Mouse (Mus musculus) midbrain, embryonic 11.5 days (tissue): ENCODE measurements around the gene Prkd2. TPM values are rescaled to one million over a fixed set of nuclear protein-coding genes. Genes with fewer than 3 reads are reported as not detected.

ENCODE experiments used
- ATAC-seq: fragments of 200-750 bp; cut with Nextera tagmentation; 2 replicates; pipeline ENCODE4 v1.8.0; 2017; ENCODE audit warnings: moderate TSS enrichment, moderate library complexity; ENCODE audit not compliant: low FRiP score
- DNase-seq: peaks from one replicate; pipeline ENCODE4 v3.0.0; 2015; ENCODE audit warnings: low spot score; ENCODE audit errors: missing footprints
- H3K27ac ChIP-seq: fragments of 300-500 bp; sonication (generic); 2 replicates; pipeline ENCODE4 v1.5.1; 2014; ENCODE audit warnings: low read depth, low read length
- H3K27me3 ChIP-seq: fragments of 300-500 bp; sonication (generic); 2 replicates; pipeline ENCODE4 v1.6.1; 2014; ENCODE audit warnings: mild to moderate bottlenecking, low read length, moderate library complexity, mixed read lengths; ENCODE audit not compliant: control insufficient read depth, insufficient read depth
- H3K36me3 ChIP-seq: fragments of 300-500 bp; sonication (generic); 2 replicates; pipeline ENCODE4 v1.6.1; 2014; ENCODE audit warnings: mild to moderate bottlenecking, low read length, moderate library complexity, mixed read lengths; ENCODE audit not compliant: control insufficient read depth, insufficient read depth
- H3K4me1 ChIP-seq: fragments of 300-500 bp; sonication (generic); 2 replicates; pipeline ENCODE4 v1.6.1; 2014; ENCODE audit warnings: low read length; ENCODE audit not compliant: control insufficient read depth, insufficient read depth
- H3K4me2 ChIP-seq: fragments of 300-500 bp; sonication (generic); 2 replicates; pipeline ENCODE4 v1.6.1; 2014; ENCODE audit warnings: mild to moderate bottlenecking, moderate library complexity
- H3K4me3 ChIP-seq: fragments of 300-500 bp; sonication (generic); 2 replicates; pipeline ENCODE4 v1.5.1; 2014; ENCODE audit warnings: low read depth, low read length
- H3K9ac ChIP-seq: fragments of 300-500 bp; sonication (generic); 2 replicates; pipeline ENCODE4 v1.6.1; 2014; ENCODE audit warnings: low read length
- H3K9me3 ChIP-seq: fragments of 300-500 bp; sonication (generic); 2 replicates; pipeline ENCODE4 v1.6.1; 2016; ENCODE audit warnings: low read length; ENCODE audit not compliant: control insufficient read depth
- WGBS: fragments of 180-500 bp; shearing (Covaris S2); extraction: QIAGEN DNeasy Blood & Tissue Kit; methylation state at CpG from one replicate; pipeline ENCODE4 v1.1.7; 2014; 5-methylcytosine and 5-hydroxymethylcytosine counted together
- polyA plus RNA-seq: library from polyadenylated mRNA; unstranded; fragments of >200 nt; fragmentation: Nextera tagmentation; extraction: Ambion mirVana; gene quantifications from 2 replicates; pipeline ENCODE4 v1.2.1, GENCODE M21; 2014

The Prkd2 gene
- polyA plus RNA-seq, 1 experiment from 2014 or later = 10.3 TPM

DNA sequence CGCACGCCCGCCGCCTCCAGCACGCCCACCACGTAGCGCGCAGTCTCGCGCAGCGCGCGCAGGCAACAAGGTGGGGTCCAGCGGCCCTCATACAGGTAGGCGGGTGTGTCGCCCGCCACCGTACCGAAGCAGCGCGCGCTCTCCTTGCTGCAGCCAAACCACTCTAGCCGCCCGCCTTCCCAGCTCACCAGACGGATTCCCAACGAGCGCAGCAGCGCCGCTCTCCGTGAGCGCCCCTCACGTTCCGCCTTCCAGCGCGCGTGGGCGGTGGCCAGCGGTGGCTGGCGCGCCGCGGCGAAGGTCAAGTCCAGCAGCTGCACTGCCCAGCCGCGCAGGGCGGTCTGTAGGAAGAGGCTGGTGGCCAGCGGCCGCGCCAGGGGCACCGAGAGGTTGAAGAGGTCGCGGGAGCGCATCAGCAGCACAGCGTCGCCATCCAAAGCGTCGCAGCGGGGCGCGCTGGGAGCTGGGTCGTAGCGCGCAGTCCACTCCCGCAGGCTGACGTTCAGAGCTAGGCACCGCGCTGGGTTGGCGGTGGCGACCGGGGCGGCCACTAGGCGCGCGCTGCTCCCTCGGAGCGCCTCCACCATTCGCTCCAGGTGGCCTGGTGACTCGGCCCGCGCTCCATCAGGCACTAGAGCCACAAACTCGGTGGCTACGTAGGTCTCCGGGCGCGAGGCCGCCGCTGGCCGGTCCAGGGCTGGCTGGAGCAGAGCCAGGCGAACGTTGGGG, 31.6 kb upstream of the Prkd2 start:
- Histone ChIP-seq H3K4me2 (peak overlapping the region; percentile 59), H3K36me3 (peaks cover 3% of the 10 kb centered on the region; the same call in 1 of the 2 replicates), H3K4me3 (peak overlapping the region; percentile 34), H3K9me3 (no peaks in the 10 kb centered on the region), H3K4me1 (peaks cover 24% of the 10 kb centered on the region), H3K9ac (peak overlapping the region; percentile 45), H3K27me3 (peaks cover 29% of the 10 kb centered on the region), H3K27ac (peak overlapping the region; percentile 35; the same call in 1 of the 2 replicates)
- 2% methylated on average over 90 of the region's 90 CpGs for WGBS
- ATAC-seq = peak; percentile 41; the same call in 1 of the 2 replicates
- DNase-seq = peak; percentile 92

DNA sequence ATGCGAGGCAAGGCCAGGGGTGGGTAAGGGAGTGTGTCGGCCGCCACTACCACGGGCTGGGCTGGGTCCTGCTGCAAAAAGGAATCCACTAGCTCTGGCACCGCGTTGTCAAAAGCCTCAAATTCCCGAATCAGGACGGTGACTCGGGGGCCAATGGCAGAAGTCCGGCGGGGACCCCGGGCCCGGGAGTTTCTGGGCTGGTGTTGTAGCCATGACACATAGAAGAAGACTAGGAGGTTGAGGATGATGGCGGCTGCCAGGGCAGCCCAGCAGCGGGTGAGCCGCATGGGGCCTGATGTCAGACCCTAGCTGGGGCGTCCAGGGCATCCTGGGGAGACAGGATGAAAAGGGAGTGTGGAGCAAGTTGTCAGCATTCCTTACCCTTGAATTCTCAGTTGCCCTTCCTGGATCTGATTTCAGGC, 31.0 kb upstream of the Prkd2 start:
- ATAC-seq (no peak), DNase-seq (peak; percentile 91)
- no peaks in the 10 kb centered on the region for H3K9me3 ChIP-seq
- H3K27ac ChIP-seq = no peak overlapping the region
- H3K4me3 ChIP-seq = peak overlapping the region; percentile 34
- H3K27me3 ChIP-seq = peaks cover 29% of the 10 kb centered on the region
- peak overlapping the region; percentile 59 for H3K4me2 ChIP-seq
- H3K4me1 ChIP-seq = peaks cover 24% of the 10 kb centered on the region
- WGBS = 10% methylated on average over 17 of the region's 17 CpGs
- H3K9ac ChIP-seq = peak overlapping the region; percentile 45
- H3K36me3 ChIP-seq = peaks cover 3% of the 10 kb centered on the region; the same call in 1 of the 2 replicates

DNA sequence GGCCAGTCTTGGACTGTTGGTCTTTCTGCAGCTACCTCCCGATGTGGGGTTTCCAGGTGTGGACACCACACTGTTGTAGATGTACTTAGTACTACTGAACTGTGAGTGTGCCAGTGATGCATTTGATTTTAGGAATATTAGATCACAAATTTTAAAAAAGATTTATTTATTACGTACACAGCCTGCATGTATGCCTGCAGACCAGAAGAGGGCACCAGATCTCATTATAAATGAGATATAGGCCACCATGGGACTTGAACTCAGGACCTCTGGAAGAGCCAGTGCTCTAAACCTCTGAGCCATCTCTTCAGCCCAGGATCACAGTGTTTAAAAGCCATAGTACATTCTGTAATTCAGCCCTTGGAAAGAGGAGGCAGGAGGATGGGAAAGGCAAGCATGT, 30.2 kb upstream of the Prkd2 start:
- no peak for ATAC-seq
- H3K36me3 ChIP-seq = peaks cover 3% of the 10 kb centered on the region; the same call in 1 of the 2 replicates
- peaks cover 27% of the 10 kb centered on the region for H3K4me1 ChIP-seq

DNA sequence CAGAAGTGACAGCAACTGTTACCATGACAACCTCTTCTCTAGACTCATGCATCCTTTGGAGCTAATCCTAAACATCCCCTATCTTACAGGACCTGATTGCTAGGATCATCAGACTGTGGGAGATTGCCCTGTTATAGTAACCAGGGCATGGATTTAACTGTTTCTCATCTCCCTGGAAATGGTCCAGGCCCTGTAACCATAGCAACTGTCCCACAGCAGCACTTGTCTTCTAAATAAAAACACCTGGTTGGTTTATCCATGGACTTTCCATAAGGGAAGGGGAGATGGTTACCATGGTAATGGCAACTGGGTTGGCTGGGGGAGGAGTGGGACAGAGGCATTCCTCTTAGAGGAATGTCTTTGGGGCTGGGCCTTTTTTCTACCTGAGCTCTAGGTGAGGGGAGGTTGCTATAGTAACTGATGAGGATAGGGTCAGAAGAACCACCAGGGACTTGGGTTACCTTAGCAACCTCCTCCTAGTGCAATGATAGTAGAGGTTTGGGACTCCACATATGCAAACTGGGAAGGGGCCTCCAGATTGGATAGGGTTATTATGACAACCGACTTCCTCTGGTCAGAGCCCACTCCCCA, 27.3 kb upstream of the Prkd2 start, which contains the start of gene Strn4:
TSS of gene Strn4 (plus strand) at position 539 of the 591 bp plus-strand sequence.
- Histone ChIP-seq H3K36me3 (no peaks in the 10 kb centered on the region), H3K4me1 (peaks cover 52% of the 10 kb centered on the region), H3K27ac (peak within 1 kb of the TSS; percentile 99), H3K4me2 (peak within 1 kb of the TSS; percentile 72), H3K4me3 (peak within 1 kb of the TSS; percentile 97), H3K9me3 (no peaks in the 10 kb centered on the region), H3K9ac (peak within 1 kb of the TSS; percentile 100), H3K27me3 (peaks cover 26% of the 10 kb centered on the region)
- peak; percentile 94 for DNase-seq
- peak; percentile 85 for ATAC-seq
- 5% methylated on average over 1 of the region's 1 CpGs for WGBS

More for the DNA sequence above, 30.2 kb upstream of the Prkd2 start:
- no peaks in the 10 kb centered on the region for H3K9me3 ChIP-seq
- H3K4me2 ChIP-seq = no peak overlapping the region
- no peak overlapping the region for H3K27ac ChIP-seq
- WGBS = 77% methylated on average over 2 of the region's 2 CpGs
- DNase-seq = no peak
- no peak overlapping the region for H3K4me3 ChIP-seq
- peaks cover 29% of the 10 kb centered on the region for H3K27me3 ChIP-seq
- H3K9ac ChIP-seq = no peak overlapping the region

DNA sequence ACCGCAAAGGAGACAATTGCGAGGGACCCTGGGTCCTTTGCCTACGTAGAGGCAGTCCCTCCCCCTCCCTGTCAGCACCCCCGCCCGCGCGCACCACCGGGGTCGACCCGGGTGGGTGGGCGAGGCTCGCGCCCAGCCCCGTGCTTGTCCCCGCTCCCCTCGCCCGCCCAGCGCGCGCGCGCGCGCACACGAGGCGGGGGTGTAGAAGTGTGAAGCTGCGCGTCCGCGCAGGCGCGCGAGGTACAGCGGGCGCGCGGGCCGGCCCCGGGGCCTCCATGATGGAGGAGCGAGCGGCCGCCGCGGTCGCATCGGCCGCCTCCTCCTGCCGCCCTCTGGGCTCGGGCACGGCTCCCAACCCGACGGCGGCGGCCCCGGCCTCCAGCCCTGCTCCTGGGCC, 26.6 kb upstream of the Prkd2 start:
- ATAC-seq (peak; percentile 75), DNase-seq (peak; percentile 99)
- Histone ChIP-seq H3K36me3 (no peaks in the 10 kb centered on the region), H3K27ac (peak overlapping the region; percentile 99), H3K4me2 (peak overlapping the region; percentile 72), H3K27me3 (peaks cover 20% of the 10 kb centered on the region), H3K9ac (peak overlapping the region; percentile 100), H3K4me3 (peak overlapping the region; percentile 97), H3K4me1 (peaks cover 51% of the 10 kb centered on the region), H3K9me3 (no peaks in the 10 kb centered on the region)
- under 1% methylated on average over 48 of the region's 55 CpGs for WGBS

DNA sequence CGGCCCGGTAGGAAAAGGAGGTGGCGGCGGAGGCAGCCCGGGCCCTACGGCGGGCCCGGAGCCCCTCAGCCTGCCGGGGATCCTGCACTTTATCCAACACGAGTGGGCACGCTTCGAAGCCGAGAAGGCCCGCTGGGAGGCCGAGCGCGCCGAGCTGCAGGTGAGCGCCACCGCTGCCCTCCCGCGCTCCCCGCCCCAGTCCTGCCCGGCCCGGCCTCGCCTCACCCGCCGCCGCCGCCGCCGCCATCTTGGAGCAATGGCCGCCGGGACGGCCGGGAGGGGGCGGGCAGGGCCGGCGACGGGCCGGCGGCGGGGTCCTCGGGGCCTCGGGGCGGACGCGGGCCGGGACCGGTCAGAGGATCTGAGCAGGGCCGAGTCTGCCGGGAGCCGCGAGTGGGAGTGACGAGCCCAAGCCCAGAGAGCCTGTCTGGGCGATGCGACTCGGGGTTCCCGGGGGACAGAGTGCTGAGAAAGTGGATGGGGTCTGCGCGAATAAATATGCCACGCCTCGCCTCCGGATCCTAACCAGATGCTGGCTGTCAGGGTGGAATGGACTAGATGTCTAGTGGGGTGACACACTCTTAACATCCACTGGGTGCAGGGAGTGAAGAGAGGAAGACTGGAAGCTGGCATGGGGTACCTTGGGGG, 26.1 kb upstream of the Prkd2 start, which contains the start of gene Fkrp:
TSS of gene Fkrp (minus strand) at position 258 of the 648 bp plus-strand sequence.
- under 1% methylated on average over 49 of the region's 64 CpGs for WGBS
- Histone ChIP-seq H3K27ac (peak within 1 kb of the TSS; percentile 99), H3K9ac (peak within 1 kb of the TSS; percentile 100), H3K36me3 (no peaks in the 10 kb centered on the region), H3K4me3 (peak within 1 kb of the TSS; percentile 97), H3K27me3 (peaks cover 15% of the 10 kb centered on the region), H3K4me2 (peak within 1 kb of the TSS; percentile 72), H3K4me1 (peaks cover 49% of the 10 kb centered on the region), H3K9me3 (no peaks in the 10 kb centered on the region)
- DNase-seq (peak; percentile 94), ATAC-seq (peak; percentile 68)

DNA sequence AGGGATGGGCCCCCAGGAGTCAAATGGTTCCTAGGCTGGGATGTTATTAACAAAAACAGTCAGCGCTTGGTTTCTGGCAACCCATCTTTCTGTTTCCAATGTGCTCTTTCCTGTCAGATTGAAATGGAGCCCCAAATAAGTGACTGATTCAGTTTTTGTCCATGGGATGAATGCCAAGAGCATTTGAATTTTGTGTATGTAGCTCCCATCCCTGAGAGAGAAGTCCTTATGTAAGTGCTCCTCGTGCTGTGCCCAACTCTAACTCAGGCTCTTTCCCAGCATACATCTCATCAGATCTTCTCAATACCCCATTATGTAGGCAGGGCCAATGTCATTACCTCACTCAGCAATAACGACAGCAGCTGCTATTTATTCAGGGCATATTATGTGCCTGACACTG, 25.0 kb upstream of the Prkd2 start:
- ATAC-seq (no peak), DNase-seq (no peak)
- Histone ChIP-seq H3K9ac (peak overlapping the region; percentile 100), H3K4me2 (peak overlapping the region; percentile 72), H3K4me1 (peaks cover 46% of the 10 kb centered on the region), H3K9me3 (no peaks in the 10 kb centered on the region), H3K27me3 (peaks cover 4% of the 10 kb centered on the region), H3K4me3 (peak overlapping the region; percentile 97), H3K36me3 (no peaks in the 10 kb centered on the region), H3K27ac (no peak overlapping the region)
- 76% methylated on average over 3 of the region's 3 CpGs for WGBS

DNA sequence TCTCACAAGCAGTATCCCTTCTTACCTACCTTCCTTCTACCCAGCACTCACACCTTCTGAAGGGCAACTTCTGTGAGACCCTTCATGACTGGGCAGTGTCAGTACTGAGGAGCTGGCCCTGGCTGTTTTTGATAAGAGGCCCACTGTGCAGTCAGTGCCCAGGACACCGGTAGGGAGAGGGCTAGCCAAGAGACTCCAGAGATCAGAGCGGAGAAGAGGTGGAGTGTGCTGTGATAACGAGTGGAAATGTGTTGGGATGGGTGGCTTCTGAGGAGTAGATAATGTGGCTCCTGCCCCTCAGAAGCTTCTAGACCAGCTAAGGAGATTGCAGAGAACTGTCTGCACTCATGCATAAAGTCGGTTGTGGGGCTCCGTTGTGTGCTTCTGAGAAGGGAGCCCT, 22.9 kb upstream of the Prkd2 start:
- 81% methylated on average over 5 of the region's 5 CpGs for WGBS
- ATAC-seq (no peak), DNase-seq (no peak)
- no peak overlapping the region for H3K27ac ChIP-seq
- H3K9me3 ChIP-seq = no peaks in the 10 kb centered on the region
- H3K4me1 ChIP-seq = peaks cover 45% of the 10 kb centered on the region
- no peak overlapping the region for H3K9ac ChIP-seq
- no peak overlapping the region for H3K4me2 ChIP-seq
- H3K27me3 ChIP-seq = no peaks in the 10 kb centered on the region
- H3K36me3 ChIP-seq = 0 out of 2 replicates have a peak, but pooled peaks cover 2% of the 10 kb centered on the region
- no peak overlapping the region for H3K4me3 ChIP-seq
